Mouse (Mus musculus) stomach, postnatal 0 days (tissue): ENCODE results near the gene Cxcr3. TPM values are rescaled to one million over a fixed set of nuclear protein-coding genes. Genes with fewer than 3 reads are reported as not detected.

Experiments used
- ATAC-seq: fragments of 200-750 bp; cut with Nextera tagmentation; 2 replicates; pipeline ENCODE4 v1.8.0; 2017; ENCODE audit not compliant: low FRiP score, low TSS enrichment
- DNase-seq: peaks from one replicate; pipeline ENCODE4 v3.0.0-alpha.2; 2016; ENCODE audit warnings: low spot score
- H3K27ac ChIP-seq: fragments of 300-500 bp; sonication (generic); replicated peaks from 2 replicates; pipeline ENCODE4 v1.5.1; 2014; ENCODE audit warnings: mild to moderate bottlenecking, control low read depth
- H3K27me3 ChIP-seq: fragments of 300-500 bp; sonication (generic); 2 replicates; pipeline ENCODE4 v1.6.1; 2014; ENCODE audit warnings: low read length; ENCODE audit not compliant: control insufficient read depth, insufficient read depth
- H3K36me3 ChIP-seq: fragments of 300-500 bp; sonication (generic); 2 replicates; pipeline ENCODE4 v1.6.1; 2014; ENCODE audit warnings: low read length, mixed read lengths; ENCODE audit not compliant: control insufficient read depth, insufficient read depth
- H3K4me1 ChIP-seq: fragments of 300-500 bp; sonication (generic); replicated peaks from 2 replicates; pipeline ENCODE4 v1.6.1; 2014; ENCODE audit warnings: antibody characterized with exemption; ENCODE audit not compliant: control insufficient read depth, insufficient read depth
- H3K4me2 ChIP-seq: fragments of 300-500 bp; sonication (generic); replicated peaks from 2 replicates; pipeline ENCODE4 v1.6.1; 2014; ENCODE audit warnings: low read depth, mild to moderate bottlenecking, control low read depth, moderate library complexity
- H3K4me3 ChIP-seq: fragments of 300-500 bp; sonication (generic); 2 replicates; pipeline ENCODE4 v1.5.1; 2014; ENCODE audit warnings: low read depth, low read length, control low read depth
- H3K9ac ChIP-seq: fragments of 300-500 bp; sonication (generic); 2 replicates; pipeline ENCODE4 v1.6.1; 2014; ENCODE audit warnings: mild to moderate bottlenecking, low read length, control low read depth, mixed read lengths
- H3K9me3 ChIP-seq: fragments of 300-500 bp; sonication (generic); 2 replicates; pipeline ENCODE4 v1.6.1; 2016; ENCODE audit warnings: low read length; ENCODE audit not compliant: control insufficient read depth
- CTCF ChIP-seq: IDR thresholded peaks from 2 replicates; pipeline ENCODE4 v1.5.1; 2016; ENCODE audit warnings: antibody characterized with exemption, low read depth, mild to moderate bottlenecking, moderate library complexity
- EP300 ChIP-seq: optimal IDR thresholded peaks from 2 replicates; pipeline ENCODE3; 2016; ENCODE audit warnings: antibody characterized with exemption
- WGBS: fragments of 180-500 bp; shearing (Covaris S2); extraction: QIAGEN DNeasy Blood & Tissue Kit; methylation state at CpG from one replicate; pipeline ENCODE4 v1.1.7; 2014; 5-methylcytosine and 5-hydroxymethylcytosine counted together
- polyA plus RNA-seq: library from polyadenylated mRNA; unstranded; fragments of >200 nt; fragmentation: Nextera tagmentation; extraction: Ambion mirVana; gene quantifications from 2 replicates; pipeline ENCODE4 v1.2.1, GENCODE M21; 2015

Gene Cxcr3
- polyA plus RNA-seq, 1 experiment from 2014 or later, result 0.29 TPM

DNA sequence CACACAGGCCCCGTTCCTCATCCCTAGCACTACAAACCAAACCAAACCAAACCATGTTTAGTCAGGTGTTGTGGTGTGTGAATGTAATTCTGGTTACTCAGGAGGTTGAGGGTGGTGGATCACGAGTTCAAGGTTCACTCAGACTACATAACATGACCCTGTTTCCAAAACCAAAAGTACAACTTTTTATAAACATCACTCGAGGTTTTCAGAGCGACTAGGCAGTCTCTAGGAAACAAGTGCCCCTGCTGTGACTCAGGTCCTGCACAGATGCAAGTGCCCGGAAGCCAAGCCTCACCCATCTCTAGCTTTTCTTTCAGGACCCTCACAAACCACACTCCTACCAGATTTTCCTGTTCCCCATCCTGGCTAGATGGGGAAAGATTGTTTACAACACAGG lies 30.6 kb upstream of the Cxcr3 start:
- Histone ChIP-seq H3K36me3 (no peaks in the 10 kb centered on the region), H3K9me3 (no peaks in the 10 kb centered on the region), H3K27ac (no peak overlapping the region), H3K27me3 (no peaks in the 10 kb centered on the region), H3K4me1 (no peaks in the 10 kb centered on the region), H3K9ac (no peak overlapping the region), H3K4me3 (no peak overlapping the region), H3K4me2 (no peak overlapping the region)
- TF ChIP-seq CTCF, result no peak
- TF ChIP-seq EP300, result no peak
- no peak for ATAC-seq
- DNase-seq, result no peak
- 65% methylated on average over 5 of the region's 5 CpGs for WGBS

DNA sequence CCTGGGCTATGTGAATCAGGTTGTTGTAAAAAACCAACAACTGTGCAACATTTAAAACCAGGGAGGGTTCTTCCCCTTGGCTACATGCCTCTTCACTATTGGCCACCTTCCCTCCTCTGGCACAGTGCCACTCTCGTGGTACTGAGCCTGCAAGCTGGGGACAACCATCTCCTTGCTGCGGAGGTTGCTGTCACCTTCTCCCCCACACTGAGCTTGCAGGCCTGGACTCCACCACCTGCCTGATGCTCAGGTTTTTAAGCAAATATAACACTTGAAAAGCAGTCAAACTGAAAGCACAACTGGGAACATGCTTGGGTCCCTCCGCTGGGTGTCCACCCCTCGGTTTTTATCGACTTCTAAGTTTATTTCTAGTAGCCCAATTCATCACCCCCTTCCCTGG lies 20.4 kb upstream of the Cxcr3 start:
- Histone ChIP-seq H3K9me3 (no peaks in the 10 kb centered on the region), H3K4me2 (no peak overlapping the region), H3K4me1 (no peaks in the 10 kb centered on the region), H3K27me3 (no peaks in the 10 kb centered on the region), H3K4me3 (no peak overlapping the region), H3K36me3 (no peaks in the 10 kb centered on the region), H3K27ac (no peak overlapping the region), H3K9ac (no peak overlapping the region)
- WGBS, result 59% methylated on average over 5 of the region's 5 CpGs
- TF ChIP-seq CTCF, result no peak
- TF ChIP-seq EP300, result no peak
- no peak for ATAC-seq
- DNase-seq, result no peak

DNA sequence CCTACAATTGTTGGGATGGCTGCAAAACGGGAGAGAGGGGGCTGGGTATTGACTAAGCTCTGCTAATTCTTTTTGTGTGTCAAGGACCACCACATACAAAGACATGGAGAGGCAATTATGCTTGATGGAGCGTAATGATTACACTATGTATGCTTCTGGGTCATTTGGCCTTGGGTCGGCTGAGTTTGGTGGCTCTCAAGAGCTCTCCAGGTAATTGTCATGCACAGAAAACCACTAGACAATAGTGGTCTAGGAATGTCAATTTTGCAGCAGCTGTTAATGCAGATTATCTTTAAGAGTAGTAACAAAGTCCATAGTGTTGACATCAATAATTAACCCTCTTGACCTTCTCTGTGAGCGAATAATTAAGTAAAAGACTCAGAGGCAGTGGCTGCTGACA lies 16.1 kb upstream of the Cxcr3 start:
- 69% methylated on average over 4 of the region's 4 CpGs for WGBS
- H3K4me1 ChIP-seq, result no peaks in the 10 kb centered on the region
- ATAC-seq (no peak), DNase-seq (no peak)
- H3K4me2 ChIP-seq, result no peak overlapping the region
- no peak overlapping the region for H3K27ac ChIP-seq
- H3K36me3 ChIP-seq, result no peaks in the 10 kb centered on the region
- H3K27me3 ChIP-seq, result no peaks in the 10 kb centered on the region
- H3K4me3 ChIP-seq, result no peak overlapping the region
- no peak overlapping the region for H3K9ac ChIP-seq
- H3K9me3 ChIP-seq, result no peaks in the 10 kb centered on the region
- TF ChIP-seq EP300 (no peak), CTCF (no peak)

DNA sequence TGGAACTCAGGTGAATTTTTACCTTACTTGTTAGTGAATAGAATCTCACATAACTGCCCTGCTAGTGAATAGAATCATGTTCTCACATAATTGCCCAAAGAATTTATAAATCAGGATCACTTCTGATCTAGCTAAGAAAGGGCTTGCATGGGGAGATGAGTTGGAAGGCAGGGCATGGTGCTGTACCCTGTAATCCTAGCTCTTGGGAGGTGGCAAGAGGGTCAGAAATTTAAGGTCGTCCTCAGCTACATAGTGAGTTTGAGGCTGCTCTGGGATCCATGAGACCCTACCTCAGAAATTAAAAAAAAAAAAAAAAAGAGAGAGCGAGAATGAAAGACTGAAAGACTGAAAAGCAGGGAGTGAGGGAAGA lies 7.0 kb upstream of the Cxcr3 start:
- 60% methylated on average over 1 of the region's 2 CpGs for WGBS
- Histone ChIP-seq H3K27ac (no peak overlapping the region), H3K4me1 (no peaks in the 10 kb centered on the region), H3K4me3 (no peak overlapping the region), H3K36me3 (no peaks in the 10 kb centered on the region), H3K4me2 (no peak overlapping the region), H3K9ac (no peak overlapping the region), H3K9me3 (no peaks in the 10 kb centered on the region), H3K27me3 (no peaks in the 10 kb centered on the region)
- no peak for DNase-seq
- TF ChIP-seq EP300 (no peak), CTCF (no peak)
- ATAC-seq, result no peak

DNA sequence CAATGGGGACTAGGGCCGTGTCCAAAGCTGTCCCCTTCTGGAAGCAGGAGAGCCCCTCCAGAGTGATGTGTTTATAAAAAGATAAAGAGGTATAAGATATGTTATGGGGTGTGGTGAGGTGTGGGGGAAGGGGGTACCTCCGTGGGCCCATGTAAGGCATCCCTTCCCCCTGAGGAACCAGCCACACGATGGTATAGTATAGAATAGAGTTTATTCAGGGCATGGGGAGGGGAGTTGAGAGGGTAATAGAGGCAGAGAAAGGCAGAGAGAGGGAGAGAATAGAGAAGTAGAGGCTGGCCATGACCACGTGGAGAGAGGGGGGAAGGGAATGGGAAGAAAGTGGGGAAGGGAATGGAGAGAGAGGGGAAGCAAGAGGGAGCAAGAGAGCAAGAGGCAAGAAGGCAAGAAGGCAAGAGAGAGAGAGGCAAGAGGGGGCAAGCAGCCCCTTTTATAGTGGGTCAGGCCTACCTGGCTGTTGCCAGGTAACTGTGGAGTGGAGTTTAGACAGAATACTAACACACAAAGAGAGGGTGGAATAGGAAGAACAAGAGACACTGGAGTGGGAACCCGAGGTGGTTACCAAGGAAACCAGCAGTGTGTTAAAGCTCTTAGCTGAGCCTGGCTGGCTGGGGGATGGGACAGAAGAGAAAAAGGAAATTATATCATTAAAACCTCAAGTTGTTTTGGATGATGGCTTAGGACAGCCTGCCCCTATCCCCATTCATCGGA lies 6.4 kb upstream of the Cxcr3 start:
- Histone ChIP-seq H3K27me3 (no peaks in the 10 kb centered on the region), H3K9me3 (no peaks in the 10 kb centered on the region), H3K4me1 (no peaks in the 10 kb centered on the region), H3K9ac (no peak overlapping the region), H3K36me3 (no peaks in the 10 kb centered on the region), H3K27ac (no peak overlapping the region), H3K4me2 (no peak overlapping the region), H3K4me3 (no peak overlapping the region)
- no peak for DNase-seq
- ATAC-seq, result no peak
- 53% methylated on average over 6 of the region's 6 CpGs for whole genome bisulfite sequencing
- TF ChIP-seq EP300, result no peak
- TF ChIP-seq CTCF, result no peak

DNA sequence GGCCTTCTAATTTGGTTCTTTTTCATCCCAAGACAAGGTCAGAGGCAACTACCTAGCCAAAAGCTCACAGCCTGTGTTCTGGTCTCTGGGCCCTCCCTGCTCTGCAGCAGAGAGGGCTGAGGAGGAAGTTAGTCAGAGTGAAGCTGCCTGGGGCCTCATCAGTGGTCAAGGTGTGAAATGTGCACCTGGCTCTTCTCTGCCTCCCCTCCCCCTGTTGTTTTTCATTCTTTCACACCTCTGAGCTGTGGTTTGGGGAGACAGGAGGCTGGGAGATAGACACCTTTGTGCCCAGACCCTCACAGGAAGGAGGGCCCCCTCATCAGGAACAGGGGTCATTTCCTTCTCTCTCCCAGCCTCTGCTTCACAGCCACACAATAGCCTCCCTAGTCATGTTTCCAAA lies 3.1 kb upstream of the Cxcr3 start:
- no peak for TF ChIP-seq CTCF
- TF ChIP-seq EP300, result no peak
- Histone ChIP-seq H3K4me2 (no peak overlapping the region), H3K27me3 (no peaks in the 10 kb centered on the region), H3K36me3 (no peaks in the 10 kb centered on the region), H3K27ac (no peak overlapping the region), H3K4me3 (no peak overlapping the region), H3K4me1 (no peaks in the 10 kb centered on the region), H3K9me3 (no peaks in the 10 kb centered on the region), H3K9ac (no peak overlapping the region)
- ATAC-seq (no peak), DNase-seq (no peak)
